Mouse (Mus musculus) hematopoietic stem cell, adult 5-6 weeks (primary cell): Measurements from ENCODE around the gene Hnrnpc. TPM values are rescaled to one million over a fixed set of nuclear protein-coding genes. Genes with fewer than 3 reads are reported as not detected.

ENCODE experiments used
- ATAC-seq, 2 experiments: fragments of 125-278 bp in 1 of 2; replicated peaks in 1 of 2; 2 replicates each; pipeline ENCODE4 v1.8.0; 2016 to 2017; ENCODE audit warnings: inconsistent platforms in 2 of 2, mild to moderate bottlenecking in 2 of 2, moderate number of reproducible peaks in 2 of 2, low read depth in 1 of 2, moderate TSS enrichment in 1 of 2; ENCODE audit not compliant: low FRiP score in 2 of 2, poor library complexity in 2 of 2, severe bottlenecking in 2 of 2, insufficient read depth in 1 of 2, low TSS enrichment in 1 of 2
- total RNA-seq: library from RNA; stranded (forward); fragments of 172-1452, 232-1000 nt; gene quantifications from 2 replicates; pipeline ENCODE4 v1.2.3, GENCODE M21; 2017

The Hnrnpc gene
- total RNA-seq = 549 and 665 TPM in 2 replicates

GRCm38 (mm10) chr14:52103856-52104676 is at the start of gene Hnrnpc:
Gene Hnrnpc, minus strand, starts transcription at chr14:52104028.
- peak; percentile 94 for ATAC-seq

DNA sequence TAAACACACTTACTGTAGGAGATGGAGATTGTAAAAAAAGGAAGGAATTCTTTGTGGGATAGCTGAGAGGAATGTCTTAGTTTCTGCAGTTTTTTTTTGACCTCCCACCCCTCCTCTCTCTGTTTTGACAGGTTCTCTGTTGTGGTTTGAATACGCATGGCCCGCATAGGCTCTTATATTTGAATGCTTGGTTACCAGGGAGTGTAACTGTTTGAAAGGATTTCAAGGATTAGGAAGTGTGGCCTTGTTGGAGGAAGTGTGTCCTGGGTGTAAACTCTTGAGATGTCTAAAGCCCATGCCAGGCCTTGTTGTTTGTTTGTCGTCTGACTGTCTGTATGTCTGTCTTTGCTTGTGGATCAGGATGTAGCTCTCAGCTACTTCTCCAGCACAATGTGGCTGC is 48.8 kb upstream of the Hnrnpc start:
- no peak for ATAC-seq

DNA sequence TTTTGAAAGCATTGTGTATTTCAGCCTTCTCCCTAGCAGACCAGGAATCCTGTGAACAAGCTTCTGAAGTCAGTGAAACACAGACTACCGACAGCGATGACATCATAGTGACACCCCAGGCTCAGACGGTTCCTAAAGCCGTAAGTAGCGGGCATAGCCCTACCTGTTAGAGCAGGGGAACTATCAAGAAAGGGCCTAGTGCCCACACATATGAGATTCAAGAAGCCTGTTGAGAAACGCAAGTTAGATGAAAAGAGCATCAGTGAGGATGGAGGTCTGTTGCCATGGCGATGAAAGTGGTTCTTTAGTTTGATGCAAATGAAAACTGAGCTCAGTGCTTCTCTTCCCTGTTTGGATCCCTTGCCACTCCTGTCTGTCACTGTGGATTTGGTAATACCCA is 48.4 kb upstream of the Hnrnpc start:
- no peak for ATAC-seq

DNA sequence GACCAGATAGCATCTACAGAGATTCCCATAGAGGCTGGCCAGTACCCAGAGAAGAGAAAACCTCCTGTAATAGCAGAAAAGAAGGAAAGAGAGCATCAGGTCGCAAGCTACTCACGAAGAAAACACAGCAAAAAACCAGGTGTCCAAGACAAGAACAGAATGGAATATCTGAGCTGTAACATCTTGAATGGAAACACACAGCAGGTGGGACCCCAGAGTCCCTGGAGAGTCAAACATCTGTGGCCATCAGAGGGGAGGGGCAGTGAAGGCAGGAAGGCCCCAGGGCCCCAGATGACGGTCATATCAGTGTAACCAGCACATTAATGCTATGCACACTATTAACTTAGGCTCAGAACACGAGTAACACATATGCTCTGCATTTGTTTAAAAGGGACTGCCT is 46.1 kb upstream of the Hnrnpc start:
- ATAC-seq = no peak

DNA sequence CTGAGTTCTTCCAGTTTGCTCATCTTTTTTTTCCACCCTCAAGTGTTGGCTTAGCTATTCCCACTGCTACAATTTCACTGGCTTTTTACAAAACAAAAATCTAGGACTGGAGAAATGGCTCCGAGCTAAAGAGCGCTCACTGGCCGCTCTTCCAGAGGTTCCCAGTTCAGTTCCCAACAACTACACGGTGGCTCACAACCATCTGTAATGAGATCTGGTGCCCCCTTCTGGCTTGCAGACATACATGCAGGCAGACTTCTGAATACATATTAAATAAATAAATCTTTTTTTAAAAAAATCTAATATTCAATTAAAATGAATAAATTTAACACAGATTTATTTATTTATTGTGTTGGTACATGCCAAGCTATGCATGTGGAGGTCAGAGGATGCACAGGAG is 42.7 kb upstream of the Hnrnpc start:
- no peak for ATAC-seq

- ATAC-seq = no peak
Measured at GRCm38 (mm10) chr14:52144165-52144564, 40.3 kb upstream of the Hnrnpc start.

DNA sequence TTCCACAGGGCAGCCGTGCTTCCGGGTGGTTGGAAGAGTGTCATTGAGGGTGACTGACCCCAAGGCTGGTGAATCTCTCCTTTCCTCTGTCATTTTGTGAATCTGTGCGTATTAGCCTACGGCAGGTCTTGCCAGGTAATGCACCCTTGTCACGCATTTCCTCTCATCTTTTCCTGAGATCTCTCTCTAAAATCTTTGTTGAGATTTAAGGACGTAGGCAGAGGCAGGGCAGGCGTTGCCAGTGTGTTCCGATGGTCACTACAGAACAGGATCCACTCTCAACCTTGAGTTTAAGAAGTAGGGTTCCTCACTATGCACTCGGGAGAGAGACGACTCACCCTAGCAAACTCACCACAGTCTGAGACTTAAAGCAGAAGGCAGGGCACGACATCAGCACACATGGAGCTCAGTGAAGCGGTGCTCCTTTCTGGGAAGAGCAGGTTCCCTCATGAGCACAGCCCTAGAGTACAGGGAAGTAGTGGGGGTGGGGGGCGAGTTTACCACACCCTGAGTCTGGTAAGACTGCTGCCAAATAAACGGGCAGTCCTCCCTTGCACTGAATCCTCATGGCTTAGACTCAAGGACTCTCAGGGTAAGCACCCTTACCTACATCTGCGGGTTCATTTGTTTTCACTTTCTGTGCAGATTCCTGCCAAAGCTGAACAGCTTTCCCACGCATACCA is 37.8 kb upstream of the Hnrnpc start:
- ATAC-seq = peak; percentile 22 to 32; a peak in 1 of 4 replicates

- peak; percentile 72 to 83 for ATAC-seq
Measured at GRCm38 (mm10) chr14:52140577-52141444, 37.0 kb upstream of the Hnrnpc start.

- ATAC-seq = no peak
Measured at GRCm38 (mm10) chr14:52133584-52133983, 29.8 kb upstream of the Hnrnpc start.

DNA sequence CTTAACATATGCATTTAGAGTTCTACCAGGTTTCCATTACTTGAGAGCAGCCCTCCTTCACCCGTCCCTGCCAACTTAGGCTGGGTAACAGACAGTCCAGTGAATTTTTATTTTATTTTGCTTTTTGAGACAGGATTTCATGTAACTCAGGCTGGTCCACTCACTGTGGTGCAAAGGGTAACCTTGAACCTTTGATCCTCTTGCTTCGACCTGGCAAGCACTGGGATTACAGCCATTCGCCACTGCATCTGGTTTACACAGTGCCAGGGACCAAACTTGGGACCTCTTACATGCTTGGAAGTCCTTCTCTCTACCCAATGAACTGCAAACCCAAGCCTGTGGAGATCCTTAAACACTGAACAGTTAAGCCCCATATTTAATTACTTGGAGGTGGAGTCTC is 20.8 kb upstream of the Hnrnpc start:
- ATAC-seq = no peak

DNA sequence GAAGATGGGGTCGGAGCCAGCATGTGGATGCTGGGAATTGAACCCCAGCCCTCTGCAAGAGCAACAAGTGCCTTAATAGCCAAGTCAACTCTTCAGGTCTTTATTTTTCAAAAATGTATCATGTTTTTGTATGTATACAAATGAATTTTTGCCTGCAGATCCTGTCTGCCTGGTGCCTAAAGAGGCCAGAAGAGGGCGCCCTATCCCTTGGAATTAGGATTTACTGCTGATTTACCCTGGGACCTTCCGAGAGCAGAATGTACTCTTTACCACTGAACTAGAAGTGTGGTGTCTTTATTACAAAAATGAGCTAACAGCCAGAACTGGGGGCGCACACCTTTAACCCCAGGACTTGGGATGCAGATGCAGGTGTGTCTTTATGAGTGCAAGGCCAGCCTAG is 20.1 kb upstream of the Hnrnpc start:
- ATAC-seq = peak; percentile 67 to 73; a peak in 3 of 4 replicates

- ATAC-seq = peak; percentile 21 to 55; a peak in 3 of 4 replicates
Measured at GRCm38 (mm10) chr14:52120169-52120568, 16.3 kb upstream of the Hnrnpc start.

GRCm38 (mm10) chr14:52118823-52119608 is 15.2 kb upstream of the Hnrnpc start:
- ATAC-seq = peak; percentile 25 to 66; a peak in 3 of 4 replicates

DNA sequence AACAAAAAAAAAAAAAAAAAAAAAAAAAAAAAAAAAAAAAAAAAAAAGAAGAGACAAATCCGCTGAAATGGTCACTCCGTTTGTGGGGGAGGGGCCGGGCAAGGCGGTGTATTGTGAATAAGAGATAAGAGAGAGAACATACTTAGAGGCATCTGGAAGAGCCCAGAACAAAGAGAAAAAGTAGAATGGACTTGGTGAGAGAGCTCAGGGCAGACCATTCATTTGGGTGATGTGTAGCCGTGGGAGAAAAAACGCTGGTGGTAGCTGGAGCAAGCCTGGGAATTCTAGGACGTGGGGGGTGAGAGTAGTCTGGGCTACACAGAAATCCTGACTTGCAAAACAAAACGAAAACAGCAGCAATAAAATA is 14.6 kb upstream of the Hnrnpc start:
- ATAC-seq = 0 out of 4 replicates have a peak, but pooled peaks of 1 of the 2 experiments have one; percentile 14

DNA sequence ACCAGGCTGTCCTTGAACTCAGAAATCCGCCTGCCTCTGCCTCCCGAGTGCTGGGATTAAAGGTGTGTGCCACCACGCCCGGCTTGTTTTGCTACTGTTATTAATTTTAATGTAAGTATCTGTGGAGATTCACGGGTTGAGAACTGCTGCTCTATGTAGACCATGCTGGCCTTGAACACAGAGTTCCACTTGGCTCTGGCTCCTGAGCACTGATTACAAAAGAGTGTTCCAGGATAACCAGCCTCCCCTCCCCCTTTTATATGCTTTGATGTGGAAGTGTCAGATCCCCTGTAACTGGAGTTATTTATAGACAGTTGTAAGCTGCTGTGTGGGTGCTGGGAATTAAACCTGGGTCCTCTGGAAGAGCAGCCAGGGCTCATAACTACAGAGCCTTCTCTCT is 13.4 kb upstream of the Hnrnpc start:
- no peak for ATAC-seq

GRCm38 (mm10) chr14:52114101-52114500 is 10.3 kb upstream of the Hnrnpc start:
- ATAC-seq = no peak

GRCm38 (mm10) chr14:52110346-52110745 is 6.5 kb upstream of the Hnrnpc start, which contains the start of gene Rpgrip1:
Gene Rpgrip1, plus strand, starts transcription at chr14:52110704.
- no peak for ATAC-seq
